31 mouse cellular contexts compared by ENCODE assay signal in the genomic region with DNA sequence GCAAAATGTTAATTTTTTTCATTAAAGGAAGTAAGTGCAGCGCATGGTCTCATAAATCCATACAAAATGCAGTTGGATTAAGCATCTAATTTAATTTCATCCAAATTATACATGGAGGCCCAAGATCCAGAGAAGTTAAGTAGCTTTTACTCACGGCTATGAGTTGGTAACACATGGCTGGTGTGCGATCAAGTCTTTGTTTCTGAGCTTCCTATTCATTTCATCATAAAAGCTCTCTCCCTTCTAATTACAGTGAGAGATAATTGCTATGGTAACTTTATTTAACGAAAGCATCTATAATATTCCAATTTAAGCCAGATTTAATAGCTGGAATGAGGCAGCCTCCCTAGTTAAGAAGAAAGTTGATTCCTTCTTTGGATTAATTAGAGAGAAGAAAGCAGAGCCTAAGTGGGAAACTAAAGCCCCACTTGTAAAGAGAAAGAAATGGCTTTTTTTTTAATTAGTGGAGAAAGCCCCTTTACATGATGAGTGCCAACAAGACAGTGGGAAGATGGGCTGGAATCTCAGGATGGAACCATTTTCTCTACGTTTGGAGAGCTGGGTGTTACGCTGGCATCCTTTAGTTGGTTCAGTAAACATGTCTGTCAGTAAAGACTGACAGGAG.
A peak's percentile ranks its signal among the peaks of the same experiment; 100 is the strongest.
DNase-seq lines count a peak whose midpoint lies in the region; ATAC-seq lines count a peak whose summit lies in the region.
"Had no signal": no experiment of that assay in that cellular context is flagged by ENCODE, and none has a peak within 500 bp of the region (broad histone marks: within the 10 kb centered on the region; RNA-seq: fewer than 3 reads in every experiment).

No protein-coding gene starts in this region.

- H3K27ac ChIP-seq in forebrain, embryonic 12.5 days: no peak overlapping the region
- no peak overlapping the region; the same call in 1 of the 2 replicates for H3K27ac ChIP-seq in forebrain, embryonic 10.5 days
- H3K27ac ChIP-seq in forebrain, embryonic 13.5 days: no peak overlapping the region
- no peak overlapping the region for H3K27ac ChIP-seq in forebrain, embryonic 16.5 days (ENCODE audit: low read length)
- H3K27ac ChIP-seq: embryonic facial prominence, embryonic 10.5 days; embryonic facial prominence, embryonic 13.5 days; gastrocnemius, adult 2 months; heart, embryonic 15.5 days; hindbrain, embryonic 10.5 days; hindbrain, embryonic 13.5 days; intestine, embryonic 15.5 days had no signal

- H3K36me3 ChIP-seq in forebrain, embryonic 12.5 days (replicated peaks): no peaks in the 10 kb centered on the region
- H3K36me3 ChIP-seq in forebrain, embryonic 10.5 days (replicated peaks): no peaks in the 10 kb centered on the region
- H3K36me3 ChIP-seq in forebrain, embryonic 13.5 days (ENCODE audit: poor library complexity, severe bottlenecking): no peaks in the 10 kb centered on the region
- H3K36me3 ChIP-seq in forebrain, embryonic 16.5 days (ENCODE audit: control insufficient read depth, insufficient read depth): no peaks in the 10 kb centered on the region
- H3K36me3 ChIP-seq: embryonic facial prominence, embryonic 10.5 days; embryonic facial prominence, embryonic 13.5 days; G1E; heart, embryonic 12.5 days; heart, embryonic 15.5 days; hindbrain, embryonic 10.5 days; hindbrain, embryonic 13.5 days; intestine, embryonic 15.5 days had no signal

- 45% methylated on average over 6 of the region's 6 CpGs for WGBS in forebrain, embryonic 12.5 days
- 51% methylated on average over 6 of the region's 6 CpGs for WGBS in forebrain, embryonic 10.5 days
- WGBS in forebrain, embryonic 13.5 days: 31% methylated on average over 6 of the region's 6 CpGs
- WGBS in forebrain, embryonic 16.5 days: 24% methylated on average over 6 of the region's 6 CpGs

- no peaks in the 10 kb centered on the region for H3K27me3 ChIP-seq in forebrain, embryonic 12.5 days
- no peaks in the 10 kb centered on the region for H3K27me3 ChIP-seq in forebrain, embryonic 10.5 days (ENCODE audit: poor library complexity, severe bottlenecking)
- no peaks in the 10 kb centered on the region for H3K27me3 ChIP-seq in forebrain, embryonic 13.5 days
- H3K27me3 ChIP-seq in forebrain, embryonic 16.5 days (replicated peaks; ENCODE audit: control insufficient read depth, insufficient read depth, low read length): no peaks in the 10 kb centered on the region
- H3K27me3 ChIP-seq: CH12.LX; embryonic facial prominence, embryonic 13.5 days; heart, embryonic 12.5 days; heart, embryonic 15.5 days; hindbrain, embryonic 13.5 days; intestine, embryonic 15.5 days had no signal

- H3K4me1 ChIP-seq in forebrain, embryonic 12.5 days: no peaks in the 10 kb centered on the region
- peaks cover 16% of the 10 kb centered on the region for H3K4me1 ChIP-seq in forebrain, embryonic 10.5 days
- 0 out of 2 replicates have a peak, but pooled peaks cover 2% of the 10 kb centered on the region for H3K4me1 ChIP-seq in forebrain, embryonic 13.5 days
- H3K4me1 ChIP-seq in forebrain, embryonic 16.5 days (replicated peaks; ENCODE audit: control insufficient read depth, insufficient read depth, low read length): peaks cover 2% of the 10 kb centered on the region; the same call in 1 of the 2 replicates
- H3K4me1 ChIP-seq: heart, embryonic 15.5 days; hindbrain, embryonic 10.5 days; hindbrain, embryonic 13.5 days; intestine, embryonic 15.5 days had no signal

- no peak overlapping the region for H3K4me3 ChIP-seq in forebrain, embryonic 12.5 days (replicated peaks)
- no peak overlapping the region for H3K4me3 ChIP-seq in forebrain, embryonic 10.5 days
- H3K4me3 ChIP-seq in forebrain, embryonic 13.5 days: no peak overlapping the region
- no peak overlapping the region for H3K4me3 ChIP-seq in forebrain, embryonic 16.5 days (replicated peaks; ENCODE audit: low read length)
- H3K4me3 ChIP-seq: embryonic facial prominence, embryonic 10.5 days; embryonic facial prominence, embryonic 13.5 days; erythroblast, embryonic 14.5 days; gastrocnemius, adult 2 months; heart, embryonic 12.5 days; heart, embryonic 15.5 days; hindbrain, embryonic 10.5 days; hindbrain, embryonic 13.5 days; intestine, embryonic 15.5 days had no signal

- no peaks in the 10 kb centered on the region for H3K9me3 ChIP-seq in forebrain, embryonic 12.5 days
- no peaks in the 10 kb centered on the region for H3K9me3 ChIP-seq in forebrain, embryonic 10.5 days
- no peaks in the 10 kb centered on the region for H3K9me3 ChIP-seq in forebrain, embryonic 13.5 days (replicated peaks)
- H3K9me3 ChIP-seq in forebrain, embryonic 16.5 days (ENCODE audit: control insufficient read depth, low read length): no peaks in the 10 kb centered on the region
- H3K9me3 ChIP-seq: embryonic facial prominence, embryonic 10.5 days; embryonic facial prominence, embryonic 13.5 days; G1E; heart, embryonic 12.5 days; heart, embryonic 15.5 days; hindbrain, embryonic 10.5 days; hindbrain, embryonic 13.5 days; intestine, embryonic 15.5 days had no signal

- peak; percentile 42; the same call in 1 of the 2 replicates for ATAC-seq in forebrain, embryonic 12.5 days (ENCODE audit: low FRiP score)
- peak; percentile 41; the same call in 1 of the 2 replicates for ATAC-seq in forebrain, embryonic 13.5 days
- 0 out of 2 replicates have a peak, but pooled peaks have one; percentile 55 for ATAC-seq in forebrain, embryonic 16.5 days
- ATAC-seq: hindbrain, embryonic 16.5 days; intestine, embryonic 15.5 days had no signal

- H3K9ac ChIP-seq in forebrain, embryonic 12.5 days: no peak overlapping the region
- H3K9ac ChIP-seq in forebrain, embryonic 13.5 days: no peak overlapping the region
- H3K9ac ChIP-seq in forebrain, embryonic 16.5 days (replicated peaks; ENCODE audit: low read depth, low read length): no peak overlapping the region
- H3K9ac ChIP-seq: embryonic facial prominence, embryonic 13.5 days; heart, embryonic 12.5 days; heart, embryonic 15.5 days; hindbrain, embryonic 13.5 days; intestine, embryonic 15.5 days had no signal

- no peak for DNase-seq in forebrain, embryonic 10.5 days (ENCODE audit: extremely low spot score, low spot score)
- DNase-seq in urinary bladder, postnatal 25 days (ENCODE audit: low spot score): no peak
- no peak for DNase-seq in gastrocnemius, postnatal 36 days
- DNase-seq in right cerebral cortex, postnatal 4 days: no peak
- DNase-seq: adrenal gland, adult 2 months; adrenal gland, postnatal 14 days; B cell, adult 2 months; cerebellum, adult 11-12 months; cerebellum, adult 8-10 months; cerebellum, postnatal 10 days; cerebellum, postnatal 36 days; embryo, embryonic 11 days; gastrocnemius, adult 2 months; gastrocnemius, postnatal 14 days; heart, adult 18-20 months; heart, postnatal 10 days; heart, postnatal 36 days had no signal

- H3K4me2 ChIP-seq in forebrain, embryonic 12.5 days: no peak overlapping the region
- H3K4me2 ChIP-seq in forebrain, embryonic 13.5 days: no peak overlapping the region
- no peak overlapping the region for H3K4me2 ChIP-seq in forebrain, embryonic 16.5 days (ENCODE audit: low read length)
- H3K4me2 ChIP-seq: embryonic facial prominence, embryonic 13.5 days; heart, embryonic 12.5 days; heart, embryonic 15.5 days; hindbrain, embryonic 13.5 days; intestine, embryonic 15.5 days had no signal

- intact Hi-C loops in gastrocnemius, postnatal 36 days (cut with DNase I): no loop called here
